Mouse (Mus musculus) megakaryocyte, embryonic 14.5 days (primary cell): ENCODE results near the gene Myo18b.

ENCODE experiments used
- FLI1 ChIP-seq: IDR thresholded peaks from 2 replicates; pipeline ENCODE4 v1.6.1; 2012; ENCODE audit warnings: low read length, inconsistent platforms, mixed read lengths
- GATA1 ChIP-seq: IDR thresholded peaks from 3 replicates; pipeline ENCODE4 v1.6.1; 2012; ENCODE audit warnings: mixed read lengths, low read length, inconsistent platforms, borderline replicate concordance

- TF ChIP-seq GATA1 (no peak), FLI1 (no peak)
These were observed 202.8 kb downstream of the Myo18b start for GRCm38 (mm10) chr5:112693286-112693849.
